In the genomic region with DNA sequence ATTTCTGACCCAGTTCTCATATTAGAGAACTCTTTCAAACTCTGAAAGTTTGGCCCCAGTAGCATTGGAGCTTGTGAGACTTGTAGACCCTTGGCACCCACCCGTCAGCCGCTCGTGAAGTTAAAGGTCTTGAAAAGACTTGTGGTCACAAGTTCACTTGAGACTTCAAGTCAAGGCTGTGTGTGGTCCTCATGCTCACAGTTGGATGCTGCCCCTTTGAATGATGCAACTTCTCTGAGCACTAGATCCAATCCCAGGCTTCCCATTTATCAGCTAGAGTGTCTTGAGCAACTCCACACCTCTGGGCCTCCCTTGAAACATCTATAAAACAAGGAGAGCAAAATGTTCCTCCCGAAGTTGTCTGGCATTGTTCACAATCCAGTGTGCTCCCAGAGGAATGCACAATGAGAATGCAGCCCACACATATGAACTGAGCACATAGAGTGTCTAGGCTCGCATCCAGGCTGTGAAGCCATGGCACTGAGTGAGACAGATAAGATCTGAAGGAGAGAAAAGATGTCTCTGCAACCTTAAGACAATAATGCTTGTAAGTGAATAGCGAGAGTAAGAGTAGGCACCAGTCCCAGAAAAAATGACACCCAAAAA, we compare ENCODE assay signal across 16 mouse cellular contexts.
DNase-seq lines count a peak whose midpoint lies in the region; ATAC-seq lines count a peak whose summit lies in the region.
"Had no signal": no experiment of that assay in that cellular context is flagged by ENCODE, and none has a peak within 500 bp of the region (broad histone marks: within the 10 kb centered on the region; RNA-seq: fewer than 3 reads in every experiment).

No protein-coding gene starts in this region.

- no peak overlapping the region for H3K4me3 ChIP-seq in heart, embryonic 15.5 days
- H3K4me3 ChIP-seq in lung, embryonic 15.5 days = no peak overlapping the region
- no peak overlapping the region for H3K4me3 ChIP-seq in forebrain, embryonic 16.5 days (replicated peaks; ENCODE audit: low read length)
- H3K4me3 ChIP-seq: hindbrain, embryonic 10.5 days; neural tube, embryonic 15.5 days had no signal

- 0 out of 2 replicates have a peak, but pooled peaks have one; percentile 47 for ATAC-seq in heart, embryonic 15.5 days (replicated peaks; ENCODE audit: insufficient number of reproducible peaks, insufficient read depth, low FRiP score, low read depth)
- ATAC-seq in lung, embryonic 15.5 days (ENCODE audit: borderline replicate concordance, extremely low read depth, low FRiP score, low TSS enrichment) = peak; percentile 79
- no peak for ATAC-seq in forebrain, embryonic 16.5 days
- ATAC-seq: activated CD4-positive, CD25-positive, alpha-beta regulatory T cell, adult 4 months; forebrain, postnatal 0 days had no signal

- H3K27ac ChIP-seq in heart, embryonic 15.5 days = no peak overlapping the region
- H3K27ac ChIP-seq in lung, embryonic 15.5 days = peak overlapping the region; percentile 20; the same call in 1 of the 2 replicates
- no peak overlapping the region for H3K27ac ChIP-seq in forebrain, embryonic 16.5 days (ENCODE audit: low read length)
- H3K27ac ChIP-seq: hindbrain, embryonic 10.5 days; liver, embryonic 14.5 days; neural tube, embryonic 15.5 days had no signal

- 61% methylated on average over 6 of the region's 6 CpGs for WGBS in heart, embryonic 15.5 days
- WGBS in lung, embryonic 15.5 days = 49% methylated on average over 6 of the region's 6 CpGs
- 89% methylated on average over 6 of the region's 6 CpGs for WGBS in forebrain, embryonic 16.5 days

- H3K4me1 ChIP-seq in heart, embryonic 15.5 days (replicated peaks) = peaks cover 5% of the 10 kb centered on the region
- peaks cover 21% of the 10 kb centered on the region for H3K4me1 ChIP-seq in lung, embryonic 15.5 days
- peaks cover 14% of the 10 kb centered on the region for H3K4me1 ChIP-seq in forebrain, embryonic 16.5 days (replicated peaks; ENCODE audit: control insufficient read depth, insufficient read depth, low read length)

- H3K4me2 ChIP-seq in heart, embryonic 15.5 days = no peak overlapping the region
- H3K4me2 ChIP-seq in lung, embryonic 15.5 days = no peak overlapping the region
- H3K4me2 ChIP-seq in forebrain, embryonic 16.5 days (ENCODE audit: low read length) = no peak overlapping the region
- H3K4me2 ChIP-seq: neural tube, embryonic 15.5 days had no signal

- no peaks in the 10 kb centered on the region for H3K36me3 ChIP-seq in heart, embryonic 15.5 days
- no peaks in the 10 kb centered on the region for H3K36me3 ChIP-seq in lung, embryonic 15.5 days
- H3K36me3 ChIP-seq in forebrain, embryonic 16.5 days (ENCODE audit: control insufficient read depth, insufficient read depth) = no peaks in the 10 kb centered on the region
- H3K36me3 ChIP-seq: hindbrain, embryonic 10.5 days; neural tube, embryonic 15.5 days had no signal

- H3K9ac ChIP-seq in heart, embryonic 15.5 days = no peak overlapping the region
- no peak overlapping the region for H3K9ac ChIP-seq in lung, embryonic 15.5 days
- no peak overlapping the region for H3K9ac ChIP-seq in forebrain, embryonic 16.5 days (replicated peaks; ENCODE audit: low read depth, low read length)
- H3K9ac ChIP-seq: forebrain, postnatal 0 days; liver, embryonic 14.5 days; neural tube, embryonic 15.5 days had no signal

- H3K27me3 ChIP-seq in heart, embryonic 15.5 days = no peaks in the 10 kb centered on the region
- no peaks in the 10 kb centered on the region for H3K27me3 ChIP-seq in lung, embryonic 15.5 days
- H3K27me3 ChIP-seq in forebrain, embryonic 16.5 days (replicated peaks; ENCODE audit: control insufficient read depth, insufficient read depth, low read length) = no peaks in the 10 kb centered on the region
- H3K27me3 ChIP-seq: neural tube, embryonic 15.5 days had no signal

- peak; percentile 3 for DNase-seq in ovary, postnatal 14 days (ENCODE audit: low spot score)
- no peak for DNase-seq in ovary, adult 18-20 months (ENCODE audit: low spot score)
- no peak for DNase-seq in cerebellum, postnatal 14 days
- DNase-seq in cerebellum, adult 9-10 months = no peak
- DNase-seq: cerebellum, adult 11-12 months; forebrain, postnatal 0 days; gastrocnemius, postnatal 14 days; layer of hippocampus, adult 9-11 months; thymus, adult 18-20 months had no signal

- H3K9me3 ChIP-seq in heart, embryonic 15.5 days (replicated peaks) = no peaks in the 10 kb centered on the region
- no peaks in the 10 kb centered on the region for H3K9me3 ChIP-seq in lung, embryonic 15.5 days
- no peaks in the 10 kb centered on the region for H3K9me3 ChIP-seq in forebrain, embryonic 16.5 days (ENCODE audit: control insufficient read depth, low read length)
- H3K9me3 ChIP-seq: hindbrain, embryonic 10.5 days had no signal
